In genomic region chr1:59422981-59423941, GRCm38 (mm10) we compare ENCODE assay signal across 8 mouse cellular contexts. TPM values are rescaled to one million over a fixed set of nuclear protein-coding genes. Genes with fewer than 3 reads are reported as not detected.
DNase-seq lines count a peak whose midpoint lies in the region; ATAC-seq lines count a peak whose summit lies in the region.

No protein-coding gene starts in this region.

- H3K36me3 ChIP-seq in forebrain, embryonic 16.5 days (ENCODE audit: control insufficient read depth, insufficient read depth), result no peaks in the 10 kb centered on the region
- H3K36me3 ChIP-seq in midbrain, embryonic 14.5 days (ENCODE audit: control insufficient read depth, insufficient read depth, low read length), result no peaks in the 10 kb centered on the region

- H3K9me3 ChIP-seq in forebrain, embryonic 16.5 days (ENCODE audit: control insufficient read depth, low read length), result no peaks in the 10 kb centered on the region
- H3K9me3 ChIP-seq in midbrain, embryonic 14.5 days (ENCODE audit: control insufficient read depth, low read length), result no peaks in the 10 kb centered on the region

- 21% methylated on average over 19 of the region's 19 CpGs for WGBS in forebrain, embryonic 16.5 days
- 12% methylated on average over 19 of the region's 19 CpGs for WGBS in midbrain, embryonic 14.5 days

- H3K4me1 ChIP-seq in forebrain, embryonic 16.5 days (replicated peaks; ENCODE audit: control insufficient read depth, insufficient read depth, low read length), result peaks cover 11% of the 10 kb centered on the region
- H3K4me1 ChIP-seq in midbrain, embryonic 14.5 days (ENCODE audit: control insufficient read depth, insufficient read depth, low read length), result peaks cover 14% of the 10 kb centered on the region

- ATAC-seq in forebrain, embryonic 16.5 days, result peak; percentile 73
- ATAC-seq in midbrain, embryonic 14.5 days (ENCODE audit: low FRiP score, low TSS enrichment), result peak; percentile 53; the same call in 1 of the 2 replicates
- no peak for ATAC-seq in CD4-positive, CD25-positive, alpha-beta regulatory T cell, adult 4 months

- H3K27me3 ChIP-seq in forebrain, embryonic 16.5 days (replicated peaks; ENCODE audit: control insufficient read depth, insufficient read depth, low read length), result no peaks in the 10 kb centered on the region
- no peaks in the 10 kb centered on the region for H3K27me3 ChIP-seq in midbrain, embryonic 14.5 days (ENCODE audit: control insufficient read depth, insufficient read depth, low read length)

- DNase-seq in layer of hippocampus, adult 11-12 months (ENCODE audit: low spot score), result peak; percentile 11
- DNase-seq in layer of hippocampus, adult 8-10 months (ENCODE audit: low spot score in 2 of 2), result no peak
- peak; percentile 57 for DNase-seq in kidney, adult 11 months
- peak; percentile 29 for DNase-seq in midbrain, embryonic 14.5 days
- DNase-seq in cerebellum, postnatal 4 days (ENCODE audit: low spot score in 2 of 2), result no peak
- no peak for DNase-seq in left cerebral cortex, adult 18-20 months (ENCODE audit: low spot score in 2 of 2)

- no peak overlapping the region for H3K9ac ChIP-seq in forebrain, embryonic 16.5 days (replicated peaks; ENCODE audit: low read depth, low read length)
- H3K9ac ChIP-seq in midbrain, embryonic 14.5 days (replicated peaks; ENCODE audit: low read length), result no peak overlapping the region

- H3K4me3 ChIP-seq in forebrain, embryonic 16.5 days (replicated peaks; ENCODE audit: low read length), result no peak overlapping the region
- no peak overlapping the region for H3K4me3 ChIP-seq in midbrain, embryonic 14.5 days (replicated peaks; ENCODE audit: low read depth, low read length)

- H3K4me2 ChIP-seq in forebrain, embryonic 16.5 days (ENCODE audit: low read length), result no peak overlapping the region; the same call in 1 of the 2 replicates
- H3K4me2 ChIP-seq in midbrain, embryonic 14.5 days (ENCODE audit: low read length), result no peak overlapping the region

- H3K27ac ChIP-seq in forebrain, embryonic 16.5 days (ENCODE audit: low read length), result no peak overlapping the region
- H3K27ac ChIP-seq in midbrain, embryonic 14.5 days (replicated peaks; ENCODE audit: low read depth, low read length), result peak overlapping the region; percentile 37

RNA-seq across cellular contexts. Expression of gene Fzd7, which starts 59.0 kb away (rescaled TPM):
- 10 to 100 TPM in 1 of 4 experiments, 1 to 10 TPM in 3; 7.8 to 11.3 (median 9.3) TPM for total RNA-seq in layer of hippocampus, adult 8-10 months (2022)
- polyA plus RNA-seq in forebrain, embryonic 16.5 days (2015; fragmentation: Nextera tagmentation; extraction: Ambion mirVana), result 2.7 and 3.4 TPM in 2 replicates
- 4.2 TPM in 2 replicates for polyA plus RNA-seq in midbrain, embryonic 14.5 days (2014; fragmentation: Nextera tagmentation; extraction: Ambion mirVana)
- not detected for polyA plus RNA-seq in CD4-positive, CD25-positive, alpha-beta regulatory T cell, adult 4 months (2017; shearing (Covaris generic))
- 1 to 10 TPM; 7.3 to 8.1 TPM for total RNA-seq in left cerebral cortex, adult 18-20 months (2021)

Comparison
In these comparisons a context has a peak if more than half of its experiments do, and no peak if none do; other contexts are left out.
1. DNase-seq: peak in layer of hippocampus, adult 11-12 months (single experiment), kidney, adult 11 months (single experiment) and midbrain, embryonic 14.5 days (single experiment); none in layer of hippocampus, adult 8-10 months (0 of 2), cerebellum, postnatal 4 days (0 of 2) and left cerebral cortex, adult 18-20 months (0 of 2).